25 mouse cellular contexts compared by ENCODE assay signal in the genomic region with DNA sequence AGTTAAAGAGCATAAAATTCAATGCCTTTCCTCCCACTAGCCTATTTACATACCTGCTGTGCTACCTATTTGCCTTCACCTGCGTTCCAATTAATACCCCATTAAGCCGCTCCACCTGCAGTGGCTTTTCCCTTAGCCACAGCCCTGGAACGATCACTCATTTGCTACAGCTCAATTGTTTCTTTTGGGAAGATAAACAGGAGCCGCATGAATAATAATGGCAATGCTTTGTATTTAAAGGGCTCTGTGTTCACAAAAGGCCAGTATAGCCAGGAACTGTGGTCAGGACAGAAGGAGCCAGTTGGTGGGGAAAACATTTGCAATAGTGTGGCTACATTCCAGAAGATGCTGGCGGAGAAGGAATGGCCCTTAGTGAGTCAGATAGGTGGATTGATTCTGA.
"Had no signal": no experiment of that assay in that cellular context is flagged by ENCODE, and none has a peak within 500 bp of the region (broad histone marks: within the 10 kb centered on the region; RNA-seq: fewer than 3 reads in every experiment).

No protein-coding gene starts in this region.

- H3K4me2 ChIP-seq: heart, embryonic 11.5 days; heart, embryonic 13.5 days; heart, embryonic 15.5 days; hindbrain, embryonic 13.5 days; hindbrain, embryonic 15.5 days; limb, embryonic 12.5 days; liver, embryonic 11.5 days; liver, embryonic 13.5 days; liver, embryonic 15.5 days had no signal

- H3K4me1 ChIP-seq: heart, embryonic 13.5 days; heart, embryonic 15.5 days; liver, embryonic 13.5 days; liver, embryonic 15.5 days had no signal

- ATAC-seq: hindbrain, postnatal 0 days; intestine, embryonic 16.5 days had no signal

- H3K9ac ChIP-seq: heart, embryonic 13.5 days; heart, embryonic 15.5 days; hindbrain, embryonic 13.5 days; hindbrain, embryonic 15.5 days; limb, embryonic 12.5 days; liver, embryonic 13.5 days; liver, embryonic 15.5 days had no signal

- H3K9me3 ChIP-seq: hindbrain, embryonic 15.5 days had no signal

- H3K27ac ChIP-seq: heart, embryonic 13.5 days; heart, embryonic 15.5 days; hindbrain, embryonic 13.5 days; hindbrain, embryonic 15.5 days; hindbrain, postnatal 0 days; kidney, postnatal 0 days; layer of hippocampus, adult 2 months; left cerebral cortex, adult 2 months; limb, embryonic 10.5 days; limb, embryonic 12.5 days; liver, embryonic 13.5 days; liver, embryonic 15.5 days had no signal

- H3K4me3 ChIP-seq: heart, embryonic 13.5 days; heart, embryonic 15.5 days; hindbrain, embryonic 13.5 days; hindbrain, embryonic 15.5 days; layer of hippocampus, adult 2 months; left cerebral cortex, adult 2 months; limb, embryonic 10.5 days; limb, embryonic 12.5 days; liver, embryonic 13.5 days; liver, embryonic 15.5 days had no signal

- H3K27me3 ChIP-seq: heart, embryonic 13.5 days; heart, embryonic 15.5 days; hindbrain, embryonic 13.5 days; hindbrain, embryonic 15.5 days; limb, embryonic 12.5 days; liver, embryonic 13.5 days; liver, embryonic 15.5 days had no signal

- H3K36me3 ChIP-seq: heart, embryonic 15.5 days; hindbrain, embryonic 15.5 days; limb, embryonic 10.5 days; limb, embryonic 12.5 days; liver, embryonic 15.5 days had no signal

- DNase-seq: gastrocnemius, postnatal 14 days; gastrocnemius, postnatal 36 days; heart, adult 18-20 months; heart, postnatal 14 days; heart, postnatal 36 days; kidney, adult 11 months; kidney, adult 2 months; kidney, postnatal 14 days; kidney, postnatal 4 days; liver; liver, embryonic 13.5 days had no signal
